Mouse (Mus musculus) cortical plate, adult 2 months (tissue): ENCODE results near the gene Samd4.

ENCODE experiments used
- CTCF ChIP-seq: fragments of 200-500 bp; IDR thresholded peaks from 2 replicates; pipeline ENCODE4 v1.5.1; 2011; ENCODE audit warnings: mild to moderate bottlenecking, control low read depth, low read length; ENCODE audit not compliant: insufficient read depth; ENCODE audit errors: extremely low read depth
- POLR2A ChIP-seq: fragments of 200-500 bp; IDR thresholded peaks from 2 replicates; pipeline ENCODE4 v1.6.1; 2011; ENCODE audit warnings: mild to moderate bottlenecking, low read length, control low read depth; ENCODE audit not compliant: insufficient read depth; ENCODE audit errors: extremely low read depth

DNA sequence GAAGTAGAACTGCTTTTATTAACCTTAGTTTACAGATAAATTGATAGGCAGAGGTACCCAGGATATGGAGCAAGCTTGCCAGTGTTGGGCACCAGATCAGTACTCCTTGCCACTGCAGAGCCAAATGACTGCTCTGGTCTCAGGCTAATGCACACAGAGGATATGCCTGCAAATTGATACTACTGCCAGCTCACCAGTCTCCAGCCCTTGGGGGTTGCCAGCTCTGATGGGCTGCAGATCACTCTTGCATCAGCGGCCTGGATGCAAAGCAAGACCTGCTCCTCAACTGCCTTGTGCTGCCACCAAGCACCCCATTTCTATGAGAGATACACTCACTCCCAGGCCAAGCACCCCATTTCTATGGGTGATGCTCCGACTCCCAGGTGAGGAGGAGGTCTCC is 202.0 kb downstream of the Samd4 start:
- TF ChIP-seq POLR2A (no peak), CTCF (no peak)
